Mouse (Mus musculus): ENCODE results near the gene Klf11.

Klf11 gene

GRCm38 (mm10) chr12:24651642-24652342 is 718 bp downstream of the Klf11 start:
- in situ Hi-C loops (cut with MboI; ENCODE audit: low sequenced_read_pairs) = no loop called here

DNA sequence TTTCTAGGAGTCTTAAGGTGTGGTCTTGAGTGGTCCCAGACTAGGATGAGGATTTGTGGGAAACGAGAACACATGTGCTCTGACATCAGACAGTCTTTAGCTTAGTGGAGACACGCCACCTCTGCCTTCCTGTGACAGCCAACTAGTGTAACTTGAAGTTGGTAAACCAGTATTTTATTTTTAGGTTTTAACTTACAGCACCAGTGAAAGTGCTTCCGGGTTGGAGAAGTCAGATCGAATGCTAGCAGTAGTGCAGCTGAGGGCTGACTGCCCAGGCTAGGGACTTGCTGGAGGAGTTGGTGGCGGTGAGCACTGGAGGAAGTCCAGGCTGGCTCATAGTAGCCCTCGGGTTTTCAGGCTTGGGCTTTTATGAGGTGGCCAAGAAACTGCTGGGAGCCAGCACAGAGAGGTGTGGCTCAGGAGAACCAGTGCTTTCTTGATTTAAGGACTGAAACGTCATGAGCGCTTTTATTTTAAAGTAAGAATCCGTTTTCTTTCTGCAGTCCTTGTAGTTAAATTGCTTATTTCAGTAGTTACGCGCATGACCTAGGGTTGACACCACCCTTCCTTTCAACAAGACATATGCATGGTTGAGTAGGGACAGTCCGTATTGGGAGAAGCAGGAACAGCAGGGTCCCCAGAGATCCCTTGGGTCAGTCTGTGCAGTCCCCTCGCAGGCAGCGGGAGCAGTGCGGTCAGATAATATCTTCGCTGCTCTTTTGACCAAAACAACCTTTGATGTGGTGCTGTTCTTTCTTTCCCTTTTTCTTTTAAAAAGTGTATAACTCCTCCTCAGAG is 3.2 kb downstream of the Klf11 start:
- in situ Hi-C loops (cut with MboI; ENCODE audit: low sequenced_read_pairs) = no loop called here

DNA sequence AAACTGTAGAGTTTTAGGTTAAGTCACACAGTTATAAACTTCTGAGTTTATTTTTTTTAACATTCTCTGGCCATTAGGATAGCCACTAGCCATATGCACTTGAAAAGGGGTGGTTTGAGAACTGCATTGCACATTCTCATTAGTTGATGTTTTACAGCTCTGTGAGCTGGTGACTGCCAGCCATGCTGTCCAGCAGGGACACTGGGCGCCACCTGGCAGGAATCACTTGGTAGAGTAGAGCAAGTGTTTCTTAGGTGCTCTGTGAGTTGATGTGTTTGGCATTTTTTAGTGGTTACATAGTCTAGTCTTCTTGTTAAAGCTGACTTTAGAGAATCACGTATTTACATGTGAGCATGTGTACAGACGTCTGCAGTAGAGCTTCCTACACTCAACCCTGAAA is 5.4 kb downstream of the Klf11 start:
- in situ Hi-C loops (cut with MboI; ENCODE audit: low sequenced_read_pairs) = no loop called here

- in situ Hi-C loops (cut with MboI; ENCODE audit: low sequenced_read_pairs) = no loop called here
Observed at GRCm38 (mm10) chr12:24658998-24659397, 7.9 kb downstream of the Klf11 start.

GRCm38 (mm10) chr12:24659923-24660322 is 8.8 kb downstream of the Klf11 start:
- in situ Hi-C loops (cut with MboI; ENCODE audit: low sequenced_read_pairs) = no loop called here

DNA sequence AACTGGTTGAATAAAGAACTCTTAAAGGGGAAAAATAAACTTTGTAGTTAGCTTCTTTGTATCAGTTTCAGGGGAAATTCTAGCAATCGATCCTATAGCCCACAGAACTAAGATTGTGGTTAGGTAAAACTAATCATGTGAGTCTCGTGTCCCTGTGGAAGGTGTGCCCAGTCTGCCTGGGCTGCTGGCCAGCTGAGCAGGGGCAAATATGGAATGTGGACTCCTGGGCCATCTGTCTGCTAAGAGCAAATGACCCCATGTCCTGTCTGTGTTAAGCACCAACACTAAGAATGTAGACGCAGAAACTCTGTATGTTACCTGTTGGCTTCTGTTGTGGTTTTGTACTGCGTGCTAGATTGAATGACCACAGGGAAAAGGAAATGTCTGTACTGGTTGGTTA is 10.0 kb downstream of the Klf11 start:
- in situ Hi-C loops (cut with MboI; ENCODE audit: low sequenced_read_pairs) = no loop called here

- in situ Hi-C loops (cut with MboI; ENCODE audit: low sequenced_read_pairs) = no loop called here
Observed at GRCm38 (mm10) chr12:24662131-24662530, 11.1 kb downstream of the Klf11 start.

- in situ Hi-C loops (cut with MboI; ENCODE audit: low sequenced_read_pairs) = no loop called here
Observed at GRCm38 (mm10) chr12:24680096-24680491, 29.0 kb downstream of the Klf11 start.

- in situ Hi-C loops (cut with MboI; ENCODE audit: low sequenced_read_pairs) = no loop called here
Observed at GRCm38 (mm10) chr12:24680492-24681285, 29.6 kb downstream of the Klf11 start.

GRCm38 (mm10) chr12:24681286-24682023 is 30.4 kb downstream of the Klf11 start, which contains the start of gene Cys1:
TSS of gene Cys1 (minus strand) at chr12:24681813.
- in situ Hi-C loops (cut with MboI; ENCODE audit: low sequenced_read_pairs) = no loop called here

GRCm38 (mm10) chr12:24682563-24682962 is 31.5 kb downstream of the Klf11 start:
- in situ Hi-C loops (cut with MboI; ENCODE audit: low sequenced_read_pairs) = no loop called here

DNA sequence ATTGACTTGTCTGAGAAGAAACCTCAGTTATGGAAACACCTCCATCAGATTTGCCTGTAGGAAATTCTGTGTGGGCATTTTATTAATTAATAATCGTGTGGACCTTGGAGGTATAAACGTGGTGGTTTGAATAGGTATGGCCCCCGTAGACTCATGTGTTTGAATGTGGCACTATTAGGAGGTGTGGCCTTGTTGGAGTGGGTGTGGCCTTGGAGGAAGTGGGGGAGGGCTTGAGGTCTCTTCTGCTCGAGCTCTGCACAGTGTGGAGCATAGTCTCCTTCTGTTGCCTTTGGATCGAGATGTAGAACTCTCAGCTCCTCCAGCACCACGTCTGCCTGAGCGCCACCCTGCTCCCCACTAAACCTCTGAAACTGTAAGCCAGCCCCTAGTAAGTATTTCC is 32.4 kb downstream of the Klf11 start:
- in situ Hi-C loops (cut with MboI; ENCODE audit: low sequenced_read_pairs) = no loop called here

DNA sequence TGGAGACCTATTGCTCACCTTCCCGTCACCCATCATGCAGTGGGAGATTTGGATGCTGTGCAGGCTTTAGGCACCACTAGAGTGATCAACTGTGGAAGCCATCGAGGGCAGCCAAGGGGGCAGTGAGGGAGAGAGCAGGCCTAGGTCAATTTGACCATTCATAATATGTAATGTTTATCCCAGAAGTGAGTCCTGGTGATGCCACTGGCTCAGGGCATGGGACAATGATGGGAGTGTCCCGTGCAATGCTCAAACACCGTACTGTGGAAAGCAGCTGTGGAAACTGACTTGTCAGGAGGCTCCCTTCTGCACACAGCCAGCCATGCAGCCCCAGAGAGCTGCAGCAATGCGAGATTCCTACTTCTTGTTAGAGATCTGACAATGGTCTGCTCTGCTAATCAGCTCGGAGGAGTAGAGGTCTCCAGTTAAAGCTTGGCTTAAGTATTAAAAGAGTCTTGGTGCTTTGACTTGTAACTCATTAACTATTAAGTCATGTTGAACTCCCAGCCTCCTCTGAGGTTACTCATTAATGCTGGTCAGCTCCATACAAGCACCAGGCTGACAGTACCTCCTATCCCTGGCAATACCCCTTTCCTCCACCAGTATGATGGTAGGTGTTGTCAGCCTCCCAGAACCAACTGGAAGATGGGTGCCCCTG is 35.1 kb downstream of the Klf11 start:
- in situ Hi-C loops (cut with MboI; ENCODE audit: low sequenced_read_pairs) = loop anchor here (5.0 kb wide), 1 partner anchor 74 kb away; no protein-coding TSS in a partner anchor

GRCm38 (mm10) chr12:24686696-24687346 is 35.7 kb downstream of the Klf11 start:
- in situ Hi-C loops (cut with MboI; ENCODE audit: low sequenced_read_pairs) = loop anchor here (5.0 kb wide), 1 partner anchor 75 kb away; no protein-coding TSS in a partner anchor

- in situ Hi-C loops (cut with MboI; ENCODE audit: low sequenced_read_pairs) = no loop called here
Observed at GRCm38 (mm10) chr12:24690351-24690750, 39.3 kb downstream of the Klf11 start.

DNA sequence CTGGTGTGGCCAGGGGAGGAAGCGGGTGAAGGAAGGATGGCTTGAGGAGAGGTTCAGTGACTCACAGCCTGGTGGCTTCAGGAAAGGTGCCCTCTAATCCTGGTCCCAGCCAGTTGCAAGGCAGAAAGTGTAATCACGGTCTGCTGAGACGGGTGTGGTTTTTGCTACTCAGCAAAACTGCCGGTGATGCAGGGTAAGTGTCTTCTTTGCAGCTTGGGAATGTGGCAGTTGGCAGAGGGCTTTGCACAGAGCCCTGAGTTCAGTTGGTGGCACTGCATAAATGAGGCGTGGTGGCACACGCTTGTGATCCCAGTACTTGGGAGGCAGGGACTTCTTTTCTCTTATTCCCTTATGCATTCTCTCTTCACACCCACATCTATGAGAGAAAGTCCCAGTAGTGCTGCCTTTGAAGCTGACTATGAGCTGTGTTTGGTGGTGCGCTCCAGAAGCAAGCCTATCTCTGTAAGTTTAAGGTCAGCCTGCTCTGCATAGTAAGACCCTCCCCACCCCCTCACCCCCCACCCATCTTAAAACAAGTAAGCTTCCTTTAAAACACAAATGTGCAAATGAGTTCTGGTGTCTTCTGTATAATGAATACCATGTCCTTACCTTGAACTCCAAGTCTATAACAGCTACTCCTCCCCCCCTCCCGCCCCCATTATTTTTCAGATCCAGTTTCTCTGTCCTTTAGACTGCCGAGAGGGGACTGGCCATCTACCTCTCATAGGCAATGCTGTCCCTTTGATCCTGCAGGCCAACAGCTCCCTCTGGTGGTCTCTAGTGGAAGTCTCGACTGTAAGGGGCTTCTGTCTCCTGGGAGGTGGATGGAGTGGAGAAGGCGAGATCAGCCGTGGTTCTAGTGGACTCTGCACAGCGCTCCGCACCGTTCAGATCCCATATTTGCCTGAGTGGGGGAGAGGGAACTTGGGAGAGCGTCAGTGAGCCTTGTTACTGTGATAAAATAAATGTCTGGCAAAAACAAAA is 45.7 kb downstream of the Klf11 start:
- in situ Hi-C loops (cut with MboI; ENCODE audit: low sequenced_read_pairs) = no loop called here

DNA sequence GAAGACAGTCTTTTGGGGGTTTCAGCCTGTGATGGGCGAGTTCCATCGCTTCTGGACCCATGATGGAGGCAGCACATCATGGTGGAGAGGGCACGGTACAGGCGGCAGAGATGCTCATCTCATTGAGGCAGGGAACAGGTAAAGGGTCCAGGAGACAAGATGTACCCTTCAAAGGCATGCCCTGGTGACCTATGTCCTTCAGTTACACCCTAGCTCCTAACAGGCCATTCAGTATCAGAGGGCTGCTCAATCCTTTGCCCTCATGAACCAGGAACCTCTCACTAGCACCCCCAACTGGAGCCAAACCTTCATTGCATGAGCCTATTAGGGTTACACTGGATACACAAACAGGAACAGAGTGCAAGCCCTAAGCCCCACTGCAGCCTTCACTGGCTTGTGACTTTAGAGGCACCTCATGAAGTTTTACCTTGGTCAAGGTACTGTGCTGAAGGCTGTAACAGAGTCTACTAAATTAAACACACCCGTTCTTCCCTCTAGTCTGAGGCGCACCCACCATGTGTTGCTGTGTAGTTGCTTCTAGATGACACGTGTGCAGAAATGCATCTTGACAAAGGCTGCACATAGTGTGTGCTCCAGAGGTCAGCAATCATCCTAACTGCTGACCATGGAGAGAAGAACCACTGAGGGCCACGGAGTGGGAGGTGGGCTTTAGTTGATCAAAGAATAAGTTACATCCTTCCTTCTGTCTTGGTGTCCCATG is 46.6 kb downstream of the Klf11 start:
- in situ Hi-C loops (cut with MboI; ENCODE audit: low sequenced_read_pairs) = no loop called here

- in situ Hi-C loops (cut with MboI; ENCODE audit: low sequenced_read_pairs) = no loop called here
Observed at GRCm38 (mm10) chr12:24698514-24698913, 47.4 kb downstream of the Klf11 start.

Measured in CH12F3 (cell line).